Mouse (Mus musculus) Patski (cell line): ENCODE measurements around the gene Chil4. TPM values are rescaled to one million over a fixed set of nuclear protein-coding genes. Genes with fewer than 3 reads are reported as not detected.
"Not testable (repeated sequence)": the region's sequence is repeated elsewhere in the genome, so short reads cannot be mapped to it uniquely, and the experiment has no call there.

ENCODE experiments used
- ATAC-seq: fragments of 100-300 bp; one replicate; pipeline ENCODE4 v1.8.0; 2021
- CTCF ChIA-PET: fragments of 350-600 bp; sonication (Branson Sonifier 250); formaldehyde crosslinking; loops from one replicate; lab custom pipeline; 2022; ENCODE audit warnings: inconsistent platforms; lab: Charles Lee
- POLR2A ChIA-PET: fragments of 350-600 bp; sonication (Branson Sonifier 250); formaldehyde crosslinking; loops from one replicate; lab custom pipeline; 2022; ENCODE audit warnings: antibody characterized with exemption, inconsistent platforms; lab: Charles Lee
- DNase-seq: peaks from one replicate; pipeline ENCODE4 v3.0.0-alpha.2; 2011; ENCODE audit warnings: low read depth, low spot score
- H3K27me3 ChIP-seq: fragments of 371-371 bp; one replicate; pipeline ENCODE4 v1.5.1; 2021
- CTCF ChIP-seq: fragments of 100-300 bp; IDR thresholded peaks from one replicate; pipeline ENCODE4 v1.5.1; 2021
- in situ Hi-C: fragments of 300-500 bp; cut with MboI; formaldehyde crosslinking; loops from 3 replicates; pipeline ENCODE4 v1.11.1; 2018; ENCODE audit warnings: low pct_unique_long_range_greater_than_20kb, mixed read lengths
- polyA plus RNA-seq: library from polyadenylated mRNA; unstranded; gene quantifications from one replicate; pipeline ENCODE4 v1.2.3, GENCODE M21; 2021

The Chil4 gene
- polyA plus RNA-seq, result not detected

DNA sequence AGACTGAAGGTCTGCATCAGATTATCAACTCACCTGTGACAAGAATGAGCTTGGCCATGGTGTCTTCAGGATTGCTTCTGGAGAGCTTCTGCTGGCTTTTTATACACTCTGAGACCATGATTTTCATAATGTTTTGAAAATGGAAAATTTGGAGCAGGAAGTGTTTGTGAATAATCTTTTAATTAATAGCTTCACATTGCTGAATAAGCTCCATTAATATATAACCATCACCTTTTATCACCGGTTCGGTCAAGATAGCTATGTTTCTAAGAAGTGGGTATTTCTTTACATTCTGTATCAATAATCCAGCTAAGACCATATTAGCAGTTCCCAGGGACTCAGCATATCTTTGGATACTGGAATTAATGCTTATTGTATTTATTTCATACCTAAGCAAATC lies at the start of gene Chil4:
Gene Chil4 (minus strand): TSS at position 101 of the 400 bp plus-strand sequence.
- ChIA-PET CTCF (interaction anchor here (0.6 to 1.7 kb wide), 3 partner anchors 10 to 14 kb away, joined by 3 to 5 read pairs (median 3); no protein-coding TSS in a partner anchor), POLR2A (no interaction called here)
- DNase-seq (no peak), ATAC-seq (no peak)
- no peak for TF ChIP-seq CTCF
- in situ Hi-C loops, result no loop called here
- H3K27me3 ChIP-seq, result peaks cover 14% of the 10 kb centered on the region

DNA sequence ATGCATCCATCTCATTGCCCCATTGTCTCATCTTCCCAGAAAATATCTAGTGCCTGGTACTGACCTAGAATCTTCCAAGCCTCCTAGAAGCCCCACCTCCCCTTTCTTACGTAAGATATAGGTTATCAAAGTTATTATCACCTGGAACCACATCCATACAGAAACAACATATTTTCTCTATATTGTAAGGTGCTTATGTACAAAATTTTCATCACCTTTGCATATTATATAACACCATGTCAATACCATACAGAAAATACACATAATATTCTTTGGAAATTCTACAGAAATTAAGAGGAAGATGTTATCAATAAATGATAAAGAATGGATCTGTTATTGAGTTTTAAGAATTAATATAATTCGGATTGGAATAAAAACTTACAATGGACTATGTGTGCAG lies 46.5 kb upstream of the Chil4 start:
- POLR2A ChIA-PET, result no interaction called here

DNA sequence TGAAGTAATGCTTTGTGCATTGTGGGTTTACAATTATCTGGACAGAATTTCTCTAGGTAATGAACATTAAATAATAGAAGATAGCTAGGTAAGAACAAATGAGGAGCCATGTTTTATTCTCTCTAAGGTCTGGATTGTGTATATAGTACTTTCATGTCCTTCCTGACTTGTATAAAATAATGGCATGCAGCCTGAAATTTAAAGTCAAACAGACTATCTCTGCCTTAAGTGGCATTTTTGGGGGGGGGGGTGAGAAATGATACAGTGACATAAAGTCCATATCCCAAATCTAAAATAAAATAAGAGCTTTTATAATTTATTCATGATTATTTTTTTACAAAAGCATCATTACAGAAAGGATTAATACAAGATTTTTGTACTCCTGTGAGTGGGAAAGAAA lies 45.5 kb upstream of the Chil4 start:
- POLR2A ChIA-PET, result no interaction called here
- H3K27me3 ChIP-seq, result no peaks in the 10 kb centered on the region
- no peak for TF ChIP-seq CTCF
- no peak for DNase-seq
- in situ Hi-C loops, result no loop called here
- no peak for ATAC-seq
- CTCF ChIA-PET, result no interaction called here

More for the DNA sequence above, 46.5 kb upstream of the Chil4 start:
- H3K27me3 ChIP-seq, result no peaks in the 10 kb centered on the region
- in situ Hi-C loops, result no loop called here
- CTCF ChIA-PET, result no interaction called here
- ATAC-seq (no peak), DNase-seq (no peak)
- no peak for TF ChIP-seq CTCF

DNA sequence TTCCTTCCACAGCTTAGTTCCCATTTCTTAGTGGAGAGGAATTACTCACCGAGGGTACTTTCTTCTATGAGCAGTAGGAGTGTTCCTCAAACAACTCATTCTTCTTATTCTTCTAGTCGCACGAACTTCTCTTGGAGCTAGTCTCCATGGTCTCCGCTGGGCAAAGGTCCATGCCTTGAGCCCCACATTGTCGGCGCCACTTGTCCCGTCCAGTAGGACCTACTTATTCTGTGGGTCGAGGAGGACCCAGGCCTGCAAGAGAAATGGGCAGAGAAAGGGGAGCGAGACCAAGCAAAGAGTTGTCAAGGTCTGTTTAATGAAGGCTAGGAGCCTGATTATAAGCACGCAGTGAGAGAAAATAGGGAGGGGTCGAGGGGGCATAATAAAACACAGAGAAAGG lies 37.8 kb upstream of the Chil4 start:
- DNase-seq, CTCF ChIA-PET, POLR2A ChIA-PET, H3K27me3 ChIP-seq, ATAC-seq, in situ Hi-C loops: not testable (repeated sequence)

DNA sequence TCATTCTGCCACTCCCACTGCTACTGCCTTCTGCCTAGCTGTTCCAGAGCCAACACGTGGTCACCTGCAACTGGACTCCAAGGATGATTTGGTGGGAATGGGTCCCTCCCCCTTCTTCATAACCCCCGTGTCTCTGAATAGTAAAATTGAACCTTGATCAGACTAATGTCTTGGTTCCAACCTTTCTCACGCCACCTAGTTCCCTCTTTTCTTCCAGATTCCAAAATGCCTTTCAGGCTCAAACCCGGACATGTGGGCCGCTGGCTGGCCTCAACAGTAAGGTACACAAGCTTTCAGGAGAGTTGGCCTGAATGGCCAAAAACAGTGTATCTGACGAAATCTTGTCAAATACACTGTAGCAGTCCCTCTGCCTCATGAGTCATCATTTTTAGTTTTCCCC lies 33.4 kb upstream of the Chil4 start:
- DNase-seq (no peak), ATAC-seq (no peak)
- POLR2A ChIA-PET, result no interaction called here
- CTCF ChIA-PET, result no interaction called here
- in situ Hi-C loops, result no loop called here
- TF ChIP-seq CTCF, result no peak
- no peaks in the 10 kb centered on the region for H3K27me3 ChIP-seq

DNA sequence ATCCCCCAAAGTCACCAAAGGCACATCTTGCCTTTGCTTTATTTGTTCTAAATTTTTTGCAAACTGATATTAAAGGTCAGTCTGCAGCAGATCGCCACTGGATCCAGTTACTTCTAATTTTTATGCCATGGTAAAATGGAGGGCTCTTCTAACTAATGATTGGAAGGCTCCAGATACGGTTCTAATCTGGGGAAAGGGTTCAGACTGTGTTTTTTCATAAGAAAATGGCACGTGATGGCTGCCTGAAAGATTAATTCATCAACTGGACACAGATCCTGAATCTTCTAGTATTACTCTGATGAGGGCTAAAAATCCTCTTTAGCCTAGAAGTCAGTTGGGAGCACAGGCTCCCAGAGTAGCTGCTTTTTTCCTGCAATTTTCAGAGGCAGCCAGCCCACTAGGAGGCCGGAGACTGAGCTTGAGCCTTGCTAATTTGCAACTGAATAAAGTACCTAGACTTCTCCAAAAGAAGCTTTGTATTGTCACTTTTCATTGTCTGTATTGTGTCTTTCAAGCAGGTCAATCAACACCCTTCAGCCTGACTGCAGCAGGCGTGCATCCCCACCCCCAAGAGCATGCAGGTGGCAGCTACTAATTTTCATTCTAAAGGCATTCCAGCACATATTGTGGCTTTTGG lies 31.6 kb upstream of the Chil4 start:
- ATAC-seq, POLR2A ChIA-PET, H3K27me3 ChIP-seq, in situ Hi-C loops, DNase-seq: not testable (repeated sequence)
- CTCF ChIA-PET, result interaction anchor here (1.3 kb wide), 1 partner anchor 11 kb away, joined by 3 read pairs; no protein-coding TSS in a partner anchor

DNA sequence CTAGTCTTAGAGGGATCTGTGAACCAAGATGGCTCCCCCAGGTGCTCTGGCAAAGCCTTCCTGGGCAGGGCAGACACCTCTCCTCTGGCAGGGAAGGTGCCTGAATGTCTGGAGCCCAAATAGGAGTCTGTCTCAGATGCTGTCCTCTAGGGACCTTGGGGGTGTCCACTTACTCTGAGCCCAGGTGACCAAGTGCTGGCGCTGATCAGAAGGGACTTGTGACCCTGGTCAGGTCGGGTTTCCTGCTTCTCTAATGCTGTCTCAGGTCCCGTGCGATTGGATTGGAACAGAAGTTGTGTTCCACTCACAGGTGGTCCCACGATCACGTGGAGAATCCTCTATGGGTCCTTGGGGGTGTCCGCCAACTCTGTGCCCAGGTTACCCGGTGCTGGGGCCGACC lies 28.1 kb upstream of the Chil4 start:
- POLR2A ChIA-PET, H3K27me3 ChIP-seq, DNase-seq, in situ Hi-C loops, ATAC-seq: not testable (repeated sequence)
- CTCF ChIA-PET, result interaction anchor here (1.4 kb wide), 1 partner anchor 9 kb away, joined by 5 read pairs; no protein-coding TSS in a partner anchor

DNA sequence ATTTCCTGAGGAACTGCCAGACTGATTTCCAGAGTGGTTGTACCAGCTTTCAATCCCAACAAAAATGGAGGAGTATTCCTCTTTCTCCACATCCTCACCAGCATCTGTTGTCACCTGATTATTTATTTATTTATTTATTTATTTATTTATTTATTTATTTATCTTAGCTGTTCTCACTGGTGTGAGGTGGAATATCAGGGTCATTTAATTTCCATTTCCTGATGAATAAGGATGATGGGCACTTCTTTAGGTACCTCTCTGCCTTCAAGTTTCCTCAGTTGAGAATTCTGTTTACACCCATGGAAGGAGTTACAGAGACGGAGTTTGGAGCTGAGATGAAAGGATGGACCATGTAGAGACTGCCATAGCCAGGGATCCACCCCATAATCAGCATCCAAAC lies 20.9 kb upstream of the Chil4 start:
- POLR2A ChIA-PET, DNase-seq, ATAC-seq, H3K27me3 ChIP-seq, in situ Hi-C loops: not testable (repeated sequence)
- CTCF ChIA-PET, result interaction anchor here (1.1 kb wide), 1 partner anchor 10 kb away, joined by 3 read pairs; no protein-coding TSS in a partner anchor

DNA sequence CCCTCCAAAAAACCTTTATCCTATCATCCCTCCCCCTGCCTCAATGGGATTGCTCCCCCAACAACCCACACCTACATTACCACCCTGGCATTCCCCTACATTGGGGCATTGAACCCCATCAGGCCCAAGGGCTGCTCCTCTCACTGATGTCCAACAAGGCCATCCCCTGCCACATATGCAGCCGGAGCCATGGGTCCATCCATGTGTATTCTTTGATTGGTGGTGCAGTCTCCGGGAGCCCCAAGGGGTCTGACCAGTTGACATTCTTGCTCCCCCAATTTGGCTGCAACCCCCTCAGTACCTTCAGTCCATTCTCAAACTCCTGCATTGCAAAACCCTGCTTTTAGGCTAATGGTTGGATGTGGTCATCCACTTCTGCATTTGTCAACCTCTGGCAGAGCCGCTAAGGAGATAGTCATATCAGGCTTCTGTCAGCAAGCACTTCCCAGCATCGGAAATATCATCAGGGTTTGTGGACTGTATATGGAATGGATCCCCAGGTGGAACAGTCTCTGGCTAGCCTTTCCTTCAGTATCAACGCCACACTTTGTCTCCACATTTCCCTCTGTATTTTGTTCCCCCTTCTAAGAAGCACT lies 20.0 kb upstream of the Chil4 start:
- DNase-seq (no peak), ATAC-seq (peak; percentile 17)
- ChIA-PET CTCF (interaction anchor here (1.1 to 2.1 kb wide), 2 partner anchors 9 to 11 kb away, joined by 3 to 5 read pairs; no protein-coding TSS in a partner anchor), POLR2A (no interaction called here)
- no peak for TF ChIP-seq CTCF
- H3K27me3 ChIP-seq, result no peaks in the 10 kb centered on the region
- in situ Hi-C loops, result no loop called here

DNA sequence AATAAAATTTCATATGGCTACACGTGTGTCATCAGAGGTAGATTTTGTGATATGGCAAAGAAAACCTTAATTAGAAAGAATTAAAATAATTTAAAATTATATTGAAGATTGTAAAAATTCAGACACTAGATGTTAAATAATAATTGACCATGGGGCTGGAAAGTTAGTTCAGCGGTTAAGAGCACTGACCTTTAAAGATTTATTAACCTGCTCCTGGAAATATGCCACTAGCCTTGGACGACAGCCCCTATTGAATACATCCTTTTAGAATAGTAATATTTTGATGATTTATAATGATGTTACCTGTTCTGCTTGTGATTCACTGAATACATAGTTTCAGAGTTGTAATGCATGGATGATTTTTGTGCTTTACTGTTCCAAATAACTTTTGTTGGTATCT lies 4.1 kb upstream of the Chil4 start:
- in situ Hi-C loops, ATAC-seq, DNase-seq, POLR2A ChIA-PET, CTCF ChIA-PET: not testable (repeated sequence)
- peaks cover 11% of the 10 kb centered on the region for H3K27me3 ChIP-seq

DNA sequence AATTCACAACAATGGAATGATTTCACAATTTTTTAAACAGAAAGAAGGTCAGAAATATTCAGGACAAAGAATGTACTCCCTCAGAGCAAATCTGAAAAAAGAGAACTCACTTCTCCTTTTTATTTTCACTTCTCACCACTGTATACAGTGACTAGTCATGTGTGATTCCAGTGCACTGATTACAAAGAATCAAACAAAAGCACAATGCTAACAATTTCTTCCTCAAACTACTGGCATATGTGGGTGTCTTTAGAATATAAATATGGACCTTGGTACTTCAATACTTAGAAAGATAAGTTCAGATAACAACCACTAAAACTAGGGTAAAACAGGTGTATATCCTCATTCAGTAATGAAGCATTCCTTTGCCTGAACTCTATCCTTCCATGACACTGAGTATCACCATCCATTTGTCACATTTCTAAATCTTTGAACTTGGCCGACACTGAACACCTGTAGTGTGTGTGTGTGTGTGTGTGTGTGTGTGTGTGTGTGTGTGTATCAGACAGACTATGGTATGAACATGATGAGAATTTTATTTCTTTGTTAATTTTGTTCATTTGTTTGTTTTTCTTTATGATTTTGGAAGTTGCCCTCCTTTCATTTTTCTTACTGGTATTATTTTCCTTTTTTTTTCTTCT lies 2.4 kb upstream of the Chil4 start:
- DNase-seq (no peak), ATAC-seq (no peak)
- in situ Hi-C loops, result no loop called here
- no peak for TF ChIP-seq CTCF
- POLR2A ChIA-PET, result no interaction called here
- H3K27me3 ChIP-seq, result peaks cover 14% of the 10 kb centered on the region
- CTCF ChIA-PET, result interaction anchor here (0.7 to 1.2 kb wide), 3 partner anchors 14 to 59 kb away, joined by 3 to 4 read pairs (median 3); no protein-coding TSS in a partner anchor

DNA sequence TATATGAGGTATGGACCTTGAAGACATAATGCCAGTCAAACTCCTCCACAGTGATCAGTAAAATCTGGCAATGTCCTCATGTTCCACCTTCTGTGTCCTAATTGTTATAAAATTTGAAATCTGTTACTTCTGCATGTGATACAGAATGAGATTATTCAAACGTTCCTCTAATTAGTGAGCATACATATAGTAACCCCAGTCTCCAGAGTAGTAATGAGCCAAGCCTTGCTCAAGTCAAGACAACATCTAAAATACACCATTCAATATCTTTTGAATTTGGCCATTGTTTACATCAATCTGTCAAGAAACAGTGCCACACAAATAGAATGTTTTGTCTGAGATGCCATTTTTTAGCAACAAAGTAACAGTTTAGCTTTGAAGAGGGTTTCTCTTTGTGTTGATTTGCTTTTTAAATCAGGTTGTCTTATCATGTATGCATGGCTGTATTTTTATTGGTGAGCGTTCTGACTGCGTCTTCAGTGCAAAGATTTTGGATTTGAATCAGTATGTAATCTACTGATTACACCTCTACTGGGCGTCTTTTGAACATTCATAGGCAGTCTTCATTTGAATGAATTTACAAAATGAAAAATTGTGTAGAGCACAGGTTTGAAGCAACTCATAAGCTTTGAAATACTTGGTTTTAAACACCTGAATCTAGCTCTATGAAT lies 888 bp downstream of the Chil4 start:
- DNase-seq, in situ Hi-C loops, ATAC-seq, POLR2A ChIA-PET: not testable (repeated sequence)
- H3K27me3 ChIP-seq, result peaks cover 14% of the 10 kb centered on the region
- CTCF ChIA-PET, result interaction anchor here (1.5 to 1.7 kb wide), 2 partner anchors 9 to 13 kb away, joined by 3 to 5 read pairs; no protein-coding TSS in a partner anchor

DNA sequence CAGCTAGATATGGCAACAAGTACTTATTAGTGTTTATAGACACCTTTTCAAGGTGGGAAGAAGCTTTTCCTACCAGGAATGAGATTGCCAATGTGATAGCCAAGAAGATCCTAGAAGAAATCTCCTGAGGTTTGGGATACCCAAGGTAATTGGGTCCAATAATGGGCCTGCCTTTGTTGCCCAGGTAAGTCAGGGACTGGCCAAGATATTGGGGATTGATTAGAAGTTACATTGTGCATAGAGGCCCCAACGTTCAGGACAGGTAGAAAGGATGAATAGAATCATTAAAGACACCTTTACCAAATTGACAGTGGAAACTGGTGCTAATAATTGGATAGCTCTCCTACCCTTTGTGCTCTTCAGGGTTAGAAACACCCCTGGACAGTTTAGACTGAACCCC lies 21.3 kb downstream of the Chil4 start:
- ATAC-seq, POLR2A ChIA-PET, in situ Hi-C loops, H3K27me3 ChIP-seq, DNase-seq, CTCF ChIA-PET: not testable (repeated sequence)

DNA sequence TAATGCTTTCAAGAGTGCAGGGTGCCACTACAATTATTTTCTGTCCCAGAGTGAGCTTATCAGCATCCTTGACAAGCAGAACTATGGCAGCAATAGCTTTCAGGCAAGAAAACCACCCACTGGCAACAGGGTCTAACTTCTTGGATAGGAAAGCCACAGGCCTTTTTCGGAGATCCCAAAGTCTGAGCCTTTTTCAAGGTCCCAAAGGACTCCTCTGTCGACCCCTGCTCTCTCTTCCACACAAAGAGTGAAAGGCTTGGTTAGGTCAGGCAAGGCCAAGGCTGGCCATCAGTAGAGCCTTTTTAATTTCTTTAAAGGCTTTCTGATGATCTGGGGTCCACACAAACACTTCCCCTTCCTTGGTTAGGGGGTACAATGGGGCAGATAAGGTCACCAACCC lies 22.1 kb downstream of the Chil4 start:
- ATAC-seq, H3K27me3 ChIP-seq, in situ Hi-C loops, POLR2A ChIA-PET, DNase-seq: not testable (repeated sequence)
- CTCF ChIA-PET, result interaction anchor here (0.8 to 1.1 kb wide), 3 partner anchors 12 to 41 kb away, joined by 3 to 5 read pairs (median 4); no protein-coding TSS in a partner anchor
